ENCODE assay signal across 8 mouse cellular contexts in the genomic region with DNA sequence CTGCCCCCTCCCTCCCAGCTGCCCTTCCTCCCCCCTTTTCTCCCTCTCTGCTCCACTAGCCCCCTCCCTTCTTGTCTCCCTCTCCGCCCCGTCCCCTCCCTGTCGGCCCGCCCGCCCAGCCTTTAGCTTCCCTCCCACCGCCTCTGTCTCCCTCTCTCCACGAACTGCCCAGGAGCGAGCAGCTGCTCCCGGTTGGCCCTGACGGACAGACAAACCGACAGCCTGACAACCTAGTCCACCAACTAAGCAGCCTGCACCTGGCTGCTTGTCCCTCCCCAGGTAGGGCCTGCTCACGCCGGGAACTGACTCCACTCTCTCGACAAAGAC. TPM values are rescaled to one million over a fixed set of nuclear protein-coding genes. Genes with fewer than 3 reads are reported as not detected.
A peak's percentile ranks its signal among the peaks of the same experiment; 100 is the strongest.
DNase-seq lines count a peak whose midpoint lies in the region; ATAC-seq and TF ChIP-seq lines count a peak whose summit lies in the region.

Bgn (plus strand) TSS at position 119 of the 327 bp plus-strand sequence.

- no peaks in the 10 kb centered on the region for H3K36me3 ChIP-seq in kidney, postnatal 0 days (ENCODE audit: insufficient read depth, low read length)
- no peaks in the 10 kb centered on the region for H3K36me3 ChIP-seq in liver, embryonic 16.5 days (ENCODE audit: control insufficient read depth, insufficient read depth)

- peak within 1 kb of the TSS; percentile 40; the same call in 1 of the 2 replicates for H3K9ac ChIP-seq in kidney, postnatal 0 days (ENCODE audit: low read depth, low read length)
- no peak within 1 kb of the TSS for H3K9ac ChIP-seq in liver, embryonic 16.5 days (ENCODE audit: low read depth, low read length)

- peak within 1 kb of the TSS; percentile 50 for H3K4me2 ChIP-seq in kidney, postnatal 0 days (ENCODE audit: low read length)
- no peak within 1 kb of the TSS for H3K4me2 ChIP-seq in liver, embryonic 16.5 days (ENCODE audit: low read depth, low read length)

- WGBS in bone marrow, adult 2 months = 29% methylated on average over 14 of the region's 14 CpGs
- WGBS in kidney, postnatal 0 days = 39% methylated on average over 12 of the region's 14 CpGs
- WGBS in liver, embryonic 16.5 days (ENCODE audit: insufficient replicate concordance) = 27% methylated on average over 7 of the region's 14 CpGs

- peak; percentile 93 for DNase-seq in heart, adult 11 months
- DNase-seq in heart, adult 9 months (ENCODE audit: low spot score in 2 of 2) = no peak
- peak; percentile 49 to 56 for DNase-seq in heart, adult 18-20 months
- DNase-seq in kidney, postnatal 0 days (ENCODE audit: low spot score) = peak; percentile 68

- no peak within 1 kb of the TSS for H3K27ac ChIP-seq in bone marrow, adult 2 months (ENCODE audit: control insufficient read depth, insufficient read depth, low read depth, low read length, poor library complexity)
- H3K27ac ChIP-seq in kidney, postnatal 0 days = 0 out of 2 replicates have a peak within 1 kb of the TSS, but pooled peaks have one; percentile 57
- no peak within 1 kb of the TSS for H3K27ac ChIP-seq in liver, embryonic 16.5 days (ENCODE audit: low read length)

- no peaks in the 10 kb centered on the region for H3K4me1 ChIP-seq in bone marrow, adult 2 months (ENCODE audit: control insufficient read depth, insufficient read depth, low read length)
- 0 out of 2 replicates have a peak, but pooled peaks cover 2% of the 10 kb centered on the region for H3K4me1 ChIP-seq in kidney, postnatal 0 days (replicated peaks; ENCODE audit: insufficient read depth, low read length)
- no peaks in the 10 kb centered on the region for H3K4me1 ChIP-seq in liver, embryonic 16.5 days (ENCODE audit: control insufficient read depth, low read depth, low read length)

- H3K9me3 ChIP-seq in kidney, postnatal 0 days (replicated peaks; ENCODE audit: low read length) = no peaks in the 10 kb centered on the region
- no peaks in the 10 kb centered on the region for H3K9me3 ChIP-seq in liver, embryonic 16.5 days (replicated peaks; ENCODE audit: control insufficient read depth, low read length)

- no peaks in the 10 kb centered on the region for H3K27me3 ChIP-seq in kidney, postnatal 0 days (ENCODE audit: insufficient read depth, low read length)
- H3K27me3 ChIP-seq in liver, embryonic 16.5 days (ENCODE audit: control insufficient read depth, insufficient read depth, low read depth, low read length) = peaks cover 5% of the 10 kb centered on the region; the same call in 1 of the 2 replicates

- no peak for TF ChIP-seq CTCF in bone marrow, adult 2 months (IDR thresholded peaks at IDR 0.05; ENCODE audit: control insufficient read depth, insufficient read depth, low read length)
- no peak for TF ChIP-seq CTCF in kidney, postnatal 0 days (IDR thresholded peaks at IDR 0.05; ENCODE audit: low read depth)

- TF ChIP-seq POLR2A in bone marrow, adult 2 months (IDR thresholded peaks at IDR 0.05; ENCODE audit: borderline replicate concordance, control insufficient read depth, low read depth, low read length) = no peak

- no peak; the same call in 1 of the 2 replicates for ATAC-seq in kidney, postnatal 0 days (replicated peaks; ENCODE audit: low FRiP score, low read depth)
- ATAC-seq in liver, embryonic 16.5 days (ENCODE audit: low read depth) = no peak
- no peak for ATAC-seq in megakaryocyte-erythroid progenitor cell, adult 5-6 weeks (replicated peaks; ENCODE audit: low FRiP score, low TSS enrichment, poor library complexity, severe bottlenecking)
- ATAC-seq in megakaryocyte progenitor cell, adult 5-6 weeks (replicated peaks; ENCODE audit: poor library complexity) = no peak

- H3K4me3 ChIP-seq in bone marrow, adult 2 months (replicated peaks; ENCODE audit: control insufficient read depth, low read depth, low read length) = no peak within 1 kb of the TSS
- H3K4me3 ChIP-seq in kidney, postnatal 0 days (replicated peaks; ENCODE audit: low read depth, low read length) = peak within 1 kb of the TSS; percentile 31
- H3K4me3 ChIP-seq in liver, embryonic 16.5 days (ENCODE audit: low read depth, low read length) = peak within 1 kb of the TSS; percentile 11

RNA-seq across cellular contexts. Expression of gene Bgn, which starts in this region (rescaled TPM):
- polyA plus RNA-seq in bone marrow, adult 2 months (2011; ENCODE audit: insufficient read depth, insufficient read length, low replicate concordance, missing spikeins) = 53.3 and 140 TPM in 2 replicates
- 100 to 1,000 TPM; 174 to 186 TPM for total RNA-seq in heart, adult 18-20 months (2021)
- polyA plus RNA-seq in kidney, postnatal 0 days (2015; fragmentation: Nextera tagmentation; extraction: Ambion mirVana) = 90.4 and 93.4 TPM in 2 replicates
- polyA plus RNA-seq in liver, embryonic 16.5 days (2015; fragmentation: Nextera tagmentation; extraction: Ambion mirVana) = 12.7 and 17.0 TPM in 2 replicates
- total RNA-seq in megakaryocyte-erythroid progenitor cell, adult 5-6 weeks (2014; fragmentation: Nextera tagmentation) = 5.3 TPM in 1 of 2 replicates, not detected in the other
- 0.50 and 2.4 TPM in 2 replicates for total RNA-seq in megakaryocyte-erythroid progenitor cell, adult 5-6 weeks (2017)
- total RNA-seq in megakaryocyte progenitor cell, adult 5-6 weeks (2015) = 1.3 and 1.4 TPM in 2 replicates
- total RNA-seq in megakaryocyte progenitor cell, adult 5-6 weeks (2017) = 0.30 TPM in 1 of 2 replicates, not detected in the other

Comparison
In these comparisons a context has a peak if more than half of its experiments do, and no peak if none do; other contexts are left out.
1. RNA of gene Bgn (total RNA-seq): 174 to 186 TPM in heart, adult 18-20 months; 0.50 to 5.3 TPM in megakaryocyte-erythroid progenitor cell, adult 5-6 weeks and 0.30 to 1.4 TPM in megakaryocyte progenitor cell, adult 5-6 weeks; every median in the first group is over 10 times any median in the second.
2. DNase-seq: peak in heart, adult 11 months (single experiment), heart, adult 18-20 months (2 of 2) and kidney, postnatal 0 days (single experiment); none in heart, adult 9 months (0 of 2).